Mouse (Mus musculus) urinary bladder, postnatal 4 days (tissue): ENCODE data around the gene Wrnip1.
A peak's percentile ranks its signal among the peaks of the same experiment; 100 is the strongest.
"Not testable (repeated sequence)": the region's sequence is repeated elsewhere in the genome, so short reads cannot be mapped to it uniquely, and the experiment has no call there.

Source experiments
- DNase-seq, 2 experiments: peaks; one replicate each; pipeline ENCODE4 v3.0.0; 2021 to 2022; ENCODE audit warnings: low spot score in 2 of 2

The Wrnip1 gene

GRCm38 (mm10) chr13:32850668-32851404, 49.0 kb downstream of the Wrnip1 start, which contains the start of gene Serpinb1a:
Gene Serpinb1a (minus strand): TSS chr13:32851185.
- DNase-seq: peak; percentile 70

DNA sequence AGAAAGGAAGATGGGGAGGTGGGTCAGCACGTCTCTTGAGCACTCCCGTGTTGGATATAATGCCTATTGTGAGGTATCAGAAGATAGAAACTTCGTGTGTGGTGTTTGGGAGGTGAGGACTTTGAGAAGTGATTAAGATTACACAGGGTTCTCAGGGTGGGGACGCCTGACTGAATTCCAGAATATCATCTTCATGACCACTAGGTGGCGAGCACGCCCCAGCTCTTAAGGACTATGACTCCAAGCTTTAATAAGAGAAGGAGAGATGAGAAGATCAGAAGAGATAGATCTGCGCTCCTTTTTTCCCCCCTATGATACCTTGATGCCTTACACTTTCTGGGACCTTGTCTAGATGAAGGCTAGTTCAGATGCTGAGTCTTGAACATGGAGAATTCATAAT, 50.1 kb downstream of the Wrnip1 start:
- DNase-seq: no peak

GRCm38 (mm10) chr13:32852539-32852938, 50.7 kb downstream of the Wrnip1 start:
- no peak for DNase-seq

DNA sequence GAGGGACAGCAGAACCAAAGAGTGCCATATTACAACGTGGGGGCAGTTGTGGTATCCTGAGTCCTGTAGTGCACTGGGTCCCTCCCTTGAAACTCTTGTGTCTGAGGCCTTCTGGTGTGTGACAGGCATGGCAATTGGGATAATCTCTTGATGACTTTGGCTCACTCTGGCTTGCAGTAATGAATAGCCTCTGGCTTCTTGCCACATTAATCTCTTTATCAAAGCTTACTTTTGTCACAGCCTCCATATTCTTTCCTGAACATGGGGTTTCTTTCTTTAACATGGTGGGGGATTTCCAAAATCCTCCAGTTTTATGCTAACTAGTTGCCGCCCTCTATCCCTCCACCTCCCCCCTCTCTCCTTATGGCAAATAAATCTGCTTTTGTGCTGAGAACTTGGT, 51.2 kb downstream of the Wrnip1 start:
- DNase-seq: no peak

DNA sequence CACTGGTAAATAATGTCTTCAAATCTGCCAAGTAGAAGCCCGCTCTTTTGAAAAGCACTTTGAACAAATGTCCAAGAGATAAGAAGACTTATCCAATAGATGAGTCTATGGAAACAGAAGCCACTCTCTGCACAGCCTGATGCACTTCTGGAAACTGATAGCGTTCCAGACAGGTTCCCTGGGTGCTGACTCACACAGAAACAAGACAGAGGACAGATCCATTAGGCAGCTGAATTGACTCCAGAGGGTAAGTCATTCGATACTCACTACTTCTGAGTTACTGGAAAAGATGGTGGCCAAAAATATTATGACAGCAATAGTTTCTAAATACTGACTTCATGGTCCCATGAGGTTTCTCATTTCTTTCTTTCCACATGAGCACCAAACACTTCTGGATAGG, 59.0 kb downstream of the Wrnip1 start:
- no peak for DNase-seq

DNA sequence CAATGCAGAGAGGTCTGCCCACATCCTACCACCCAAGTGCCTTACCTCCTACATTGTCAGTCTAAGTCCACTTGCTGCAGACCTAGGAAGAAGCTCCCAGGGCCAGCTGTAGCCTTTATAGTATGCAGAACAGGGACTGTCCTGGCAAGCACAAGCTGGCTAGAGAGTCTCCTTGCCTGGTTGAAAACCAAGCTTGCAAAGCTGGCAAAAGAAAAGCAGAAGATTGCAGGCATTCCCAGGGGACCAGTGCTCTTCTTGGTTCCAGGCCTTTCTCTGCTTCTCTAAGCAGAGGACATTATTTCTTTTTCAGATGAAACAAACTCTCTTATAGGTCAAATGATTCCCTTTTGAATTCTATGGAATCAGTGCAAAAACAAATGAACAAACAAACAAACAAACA, 61.6 kb downstream of the Wrnip1 start:
- DNase-seq: no peak

- DNase-seq: not testable (repeated sequence)
Measured at GRCm38 (mm10) chr13:32864529-32864928, 62.7 kb downstream of the Wrnip1 start.

- no peak for DNase-seq
Measured at GRCm38 (mm10) chr13:32865591-32865990, 63.8 kb downstream of the Wrnip1 start.

DNA sequence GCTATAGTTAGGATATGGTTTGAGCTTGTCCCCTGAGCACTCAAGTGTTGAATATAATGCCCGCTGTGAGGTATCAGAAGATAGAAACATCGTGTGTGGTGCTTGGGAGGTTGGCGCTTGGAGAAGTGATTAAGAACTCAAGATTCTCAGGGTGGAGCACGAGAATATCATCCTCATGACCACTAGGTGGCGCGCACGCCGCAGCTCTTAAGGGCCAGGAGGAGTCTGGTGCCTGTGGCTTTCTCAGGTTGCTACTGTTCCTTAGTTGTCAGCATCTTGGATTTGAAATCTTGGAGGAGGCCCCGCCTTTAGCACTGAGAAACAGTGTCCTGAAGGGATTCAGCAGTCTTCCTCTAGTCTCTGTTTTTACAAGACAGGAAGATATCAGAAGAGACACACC, 64.6 kb downstream of the Wrnip1 start:
- DNase-seq: peak; percentile 39 to 73

DNA sequence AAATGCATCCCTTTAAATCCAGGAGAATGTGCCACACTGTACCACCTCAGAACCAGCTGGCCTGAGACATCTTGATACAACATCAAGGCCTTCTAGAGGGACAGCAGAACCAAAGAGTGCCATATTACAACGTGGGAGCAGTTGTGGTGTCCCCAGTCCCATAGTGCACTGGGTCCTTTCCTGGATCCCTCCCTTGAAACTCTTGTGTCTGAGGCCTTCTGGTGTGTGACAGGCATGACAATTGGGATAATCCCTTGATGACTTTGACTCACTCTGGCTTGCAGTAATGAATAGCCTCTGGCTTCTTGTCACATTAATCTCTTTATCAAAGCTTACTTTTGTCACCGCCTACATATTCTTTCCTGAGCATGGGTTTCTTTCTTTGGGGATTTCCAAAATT, 65.2 kb downstream of the Wrnip1 start:
- DNase-seq: no peak

GRCm38 (mm10) chr13:32868233-32868632, 66.4 kb downstream of the Wrnip1 start:
- DNase-seq: not testable (repeated sequence)

GRCm38 (mm10) chr13:32868843-32869242, 67.0 kb downstream of the Wrnip1 start:
- DNase-seq: no peak
